Mouse (Mus musculus): ENCODE measurements around the gene Mgat2. TPM values are rescaled to one million over a fixed set of nuclear protein-coding genes. Genes with fewer than 3 reads are reported as not detected.
A peak's percentile ranks its signal among the peaks of the same experiment; 100 is the strongest.

Mgat2 gene
- polyA plus RNA-seq, 1 experiment from 2014 or later = 41.9 TPM

DNA sequence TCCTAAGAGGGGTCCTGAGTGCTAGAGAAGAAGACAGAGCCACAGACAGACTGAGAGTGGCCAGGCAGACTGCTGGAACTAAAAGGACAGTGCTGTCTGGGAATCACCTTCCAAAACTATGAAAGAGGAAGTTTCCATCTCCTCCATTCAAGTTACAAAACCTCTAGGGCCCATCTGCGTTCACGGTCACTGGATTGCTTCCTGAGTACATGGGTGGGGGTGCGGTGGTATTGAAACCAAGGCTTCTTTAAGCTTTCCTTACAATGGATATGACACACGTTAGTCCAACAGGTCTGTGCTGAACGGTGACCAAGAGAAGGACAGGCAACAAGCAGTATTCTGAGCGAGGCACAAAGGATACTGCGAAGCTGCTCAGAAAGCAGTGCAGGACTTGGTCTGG is 30.4 kb downstream of the Mgat2 start:
- Histone ChIP-seq H3K36me3 (ENCODE audit: control insufficient read depth, insufficient read depth, low read length) (peaks cover 15% of the 10 kb centered on the region), H3K9me3 (replicated peaks; ENCODE audit: control insufficient read depth, low read length) (no peaks in the 10 kb centered on the region), H3K9ac (ENCODE audit: low read length) (no peak overlapping the region), H3K4me3 (replicated peaks; ENCODE audit: low read length) (no peak overlapping the region), H3K27ac (ENCODE audit: low read length) (no peak overlapping the region), H3K27me3 (ENCODE audit: control insufficient read depth, insufficient read depth, low read length) (no peaks in the 10 kb centered on the region), H3K4me1 (ENCODE audit: control insufficient read depth, insufficient read depth, low read length) (no peaks in the 10 kb centered on the region), H3K4me2 (ENCODE audit: low read depth, low read length) (no peak overlapping the region)
- 95% methylated on average over 7 of the region's 7 CpGs for WGBS
- ATAC-seq (ENCODE audit: insufficient read depth, low FRiP score) = no peak

DNA sequence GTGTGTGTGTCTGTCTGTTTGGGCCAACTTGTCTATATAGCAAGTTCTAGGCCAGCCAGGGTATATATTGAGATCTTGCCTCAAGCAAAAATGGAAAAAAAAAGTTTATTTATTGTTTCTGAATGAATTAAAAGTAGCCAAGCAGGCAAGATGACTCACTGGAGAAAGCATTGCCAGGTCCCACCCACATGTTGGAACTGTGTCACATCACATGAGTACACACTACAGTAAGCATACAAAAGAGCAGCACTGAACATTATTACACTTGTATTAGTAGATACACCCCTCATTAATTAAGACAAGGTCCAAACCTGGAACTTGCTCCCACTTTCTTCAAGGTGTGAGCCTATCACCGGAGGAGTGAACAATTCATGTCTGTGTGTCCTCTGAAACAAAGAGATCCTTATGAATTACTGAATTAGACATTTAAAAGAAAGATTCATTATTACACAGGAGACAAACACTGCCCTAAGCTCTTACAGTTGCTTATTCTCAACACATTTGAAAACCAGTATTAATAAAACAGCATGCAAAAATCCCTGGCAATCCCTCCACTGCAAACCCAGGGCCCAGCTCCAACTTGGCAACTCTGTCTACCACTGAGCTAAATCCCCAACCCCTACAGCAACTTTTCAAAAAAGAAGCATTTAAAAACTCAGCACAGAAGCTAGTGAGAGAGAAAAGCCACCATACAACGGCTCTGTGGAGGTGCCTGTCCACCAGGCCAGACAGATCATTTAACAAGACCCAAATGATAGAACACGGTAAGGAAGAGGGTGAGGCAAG is 31.2 kb downstream of the Mgat2 start:
- Histone ChIP-seq H3K4me2 (ENCODE audit: low read depth, low read length) (no peak overlapping the region), H3K27ac (ENCODE audit: low read length) (no peak overlapping the region), H3K9ac (ENCODE audit: low read length) (no peak overlapping the region), H3K9me3 (replicated peaks; ENCODE audit: control insufficient read depth, low read length) (no peaks in the 10 kb centered on the region), H3K4me3 (replicated peaks; ENCODE audit: low read length) (no peak overlapping the region), H3K4me1 (ENCODE audit: control insufficient read depth, insufficient read depth, low read length) (no peaks in the 10 kb centered on the region), H3K36me3 (ENCODE audit: control insufficient read depth, insufficient read depth, low read length) (peaks cover 9% of the 10 kb centered on the region; the same call in 1 of the 2 replicates), H3K27me3 (ENCODE audit: control insufficient read depth, insufficient read depth, low read length) (no peaks in the 10 kb centered on the region)
- no peak for ATAC-seq (ENCODE audit: insufficient read depth, low FRiP score)
- WGBS = 75% methylated on average over 3 of the region's 3 CpGs

DNA sequence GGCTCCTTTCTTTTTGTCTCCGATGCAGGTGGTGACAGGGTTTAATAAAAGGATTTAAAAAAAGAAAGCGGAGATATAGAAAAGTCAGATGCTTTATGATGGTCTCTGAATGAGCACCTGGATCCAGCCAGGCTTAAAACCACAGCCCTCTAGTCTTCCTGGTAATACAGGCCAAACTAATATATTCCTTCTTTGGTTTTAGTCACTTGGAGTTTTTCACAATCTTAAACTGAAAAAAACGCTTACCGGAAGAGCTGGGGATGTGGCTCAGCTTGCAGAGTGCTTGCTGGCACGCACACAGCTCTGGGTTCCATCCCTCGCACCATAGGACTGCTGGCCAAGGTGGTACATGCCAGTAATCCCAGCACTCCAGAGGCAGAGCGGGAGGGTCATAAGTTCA is 32.6 kb downstream of the Mgat2 start:
- Histone ChIP-seq H3K9ac (ENCODE audit: low read length) (no peak overlapping the region), H3K27ac (ENCODE audit: low read length) (no peak overlapping the region), H3K4me1 (ENCODE audit: control insufficient read depth, insufficient read depth, low read length) (no peaks in the 10 kb centered on the region), H3K36me3 (ENCODE audit: control insufficient read depth, insufficient read depth, low read length) (peaks cover 14% of the 10 kb centered on the region; the same call in 1 of the 2 replicates), H3K4me3 (replicated peaks; ENCODE audit: low read length) (no peak overlapping the region), H3K9me3 (replicated peaks; ENCODE audit: control insufficient read depth, low read length) (no peaks in the 10 kb centered on the region), H3K4me2 (ENCODE audit: low read depth, low read length) (no peak overlapping the region), H3K27me3 (ENCODE audit: control insufficient read depth, insufficient read depth, low read length) (no peaks in the 10 kb centered on the region)
- WGBS = 92% methylated on average over 7 of the region's 7 CpGs
- no peak for ATAC-seq (ENCODE audit: insufficient read depth, low FRiP score)

DNA sequence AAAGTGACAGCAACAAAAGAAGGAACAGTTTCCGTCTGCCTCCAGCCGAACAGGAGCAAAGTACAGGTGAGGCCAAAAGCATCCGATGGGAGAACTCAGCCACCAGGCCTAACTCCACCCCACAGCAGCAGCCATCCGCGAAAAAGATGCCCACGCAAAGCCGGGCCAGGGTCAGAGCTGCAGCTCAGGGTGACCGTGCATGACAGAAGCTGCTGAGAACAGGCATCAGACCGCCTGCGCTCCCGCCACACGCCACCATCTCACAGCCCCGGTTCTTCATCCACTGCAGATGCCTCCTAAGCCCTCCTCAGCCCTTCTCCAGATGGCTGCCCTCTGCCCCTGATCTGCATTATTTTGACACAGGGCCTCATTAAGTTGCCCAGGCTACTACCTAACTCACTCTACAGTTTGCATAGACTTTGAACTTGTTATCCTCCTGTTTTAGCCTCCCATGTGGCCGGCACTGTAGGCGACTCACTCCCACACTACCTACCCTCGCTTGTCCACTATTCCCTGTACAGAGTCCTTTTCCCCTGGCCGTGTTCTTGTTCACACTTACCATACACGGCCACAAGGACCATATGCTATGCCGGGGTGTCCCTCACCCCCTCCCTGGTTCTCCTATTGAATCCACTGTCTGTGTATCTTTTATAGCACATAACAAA is 36.8 kb downstream of the Mgat2 start:
- 89% methylated on average over 19 of the region's 19 CpGs for WGBS
- H3K36me3 ChIP-seq (ENCODE audit: control insufficient read depth, insufficient read depth, low read length) = peaks cover 14% of the 10 kb centered on the region; the same call in 1 of the 2 replicates
- ATAC-seq (ENCODE audit: insufficient read depth, low FRiP score) = no peak

DNA sequence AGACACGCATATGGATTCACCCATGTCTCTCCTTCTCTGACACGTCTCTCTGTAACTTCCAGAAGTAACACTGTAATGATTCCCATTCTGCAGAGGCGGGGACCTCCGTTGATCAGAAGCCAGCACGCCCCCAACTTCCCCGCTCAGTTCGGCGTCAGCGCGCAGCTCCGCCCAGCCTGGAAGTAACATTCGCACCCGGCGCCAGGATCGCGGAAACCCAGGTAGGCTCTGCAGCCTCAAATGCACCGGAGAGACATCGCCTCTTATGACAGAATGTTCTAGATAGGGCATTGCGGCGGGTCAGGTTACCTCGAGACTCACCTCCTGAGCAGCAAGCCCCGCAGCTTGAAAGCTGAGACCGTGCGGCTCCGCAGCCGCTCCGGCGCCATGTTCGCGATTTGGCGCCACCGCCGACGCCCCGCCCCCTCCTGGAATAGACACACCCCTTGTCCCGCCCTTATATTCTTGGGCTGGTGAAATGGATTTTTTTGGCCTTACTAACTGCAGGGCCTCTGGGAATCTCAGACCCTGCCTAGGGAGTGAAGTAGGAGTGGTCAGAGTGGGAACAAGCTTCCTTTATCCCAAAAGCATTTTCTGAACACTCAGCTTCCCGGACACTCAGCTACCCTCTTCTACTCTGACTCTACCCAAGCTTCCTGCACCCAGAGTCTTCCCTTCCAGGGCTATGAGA is 44.0 kb downstream of the Mgat2 start, which contains the start of gene Pole2:
TSS of gene Pole2 (minus strand) at position 420 of the 691 bp plus-strand sequence.
- Histone ChIP-seq H3K27me3 (ENCODE audit: control insufficient read depth, insufficient read depth, low read length) (no peaks in the 10 kb centered on the region), H3K4me3 (replicated peaks; ENCODE audit: low read length) (peak within 1 kb of the TSS; percentile 57), H3K9me3 (replicated peaks; ENCODE audit: control insufficient read depth, low read length) (no peaks in the 10 kb centered on the region), H3K27ac (ENCODE audit: low read length) (peak within 1 kb of the TSS; percentile 91), H3K4me1 (ENCODE audit: control insufficient read depth, insufficient read depth, low read length) (peaks cover 9% of the 10 kb centered on the region; the same call in 1 of the 2 replicates), H3K36me3 (ENCODE audit: control insufficient read depth, insufficient read depth, low read length) (no peaks in the 10 kb centered on the region), H3K9ac (ENCODE audit: low read length) (peak within 1 kb of the TSS; percentile 68), H3K4me2 (ENCODE audit: low read depth, low read length) (peak within 1 kb of the TSS; percentile 62)
- ATAC-seq (ENCODE audit: insufficient read depth, low FRiP score) = peak; percentile 97
- WGBS = under 1% methylated on average over 37 of the region's 37 CpGs

More for the DNA sequence above, 36.8 kb downstream of the Mgat2 start:
- H3K27me3 ChIP-seq (ENCODE audit: control insufficient read depth, insufficient read depth, low read length) = no peaks in the 10 kb centered on the region
- H3K9me3 ChIP-seq (replicated peaks; ENCODE audit: control insufficient read depth, low read length) = no peaks in the 10 kb centered on the region
- H3K4me1 ChIP-seq (ENCODE audit: control insufficient read depth, insufficient read depth, low read length) = no peaks in the 10 kb centered on the region
- no peak overlapping the region for H3K4me2 ChIP-seq (ENCODE audit: low read depth, low read length)
- no peak overlapping the region for H3K9ac ChIP-seq (ENCODE audit: low read length)
- no peak overlapping the region for H3K4me3 ChIP-seq (replicated peaks; ENCODE audit: low read length)
- no peak overlapping the region for H3K27ac ChIP-seq (ENCODE audit: low read length)

DNA sequence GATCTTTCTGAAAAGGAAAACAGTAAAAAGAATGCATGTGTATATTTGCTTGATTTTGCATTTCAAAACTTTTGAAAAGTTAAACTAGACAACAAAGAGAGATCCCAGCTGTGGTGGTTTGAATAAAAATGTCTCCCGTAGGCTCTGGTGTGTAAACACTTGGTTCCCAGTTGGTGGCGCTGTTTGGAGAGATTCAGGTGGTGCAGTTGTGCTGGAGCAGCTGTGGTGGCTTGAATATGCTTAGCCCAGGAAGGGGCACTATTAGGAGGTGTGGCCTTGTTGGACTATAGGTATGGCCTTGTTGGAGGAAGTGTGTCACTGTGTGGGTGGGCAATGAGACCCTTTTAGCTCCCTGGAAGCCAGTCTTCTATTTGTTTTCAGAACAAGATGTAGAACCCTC is 45.3 kb downstream of the Mgat2 start:
- H3K27me3 ChIP-seq (ENCODE audit: control insufficient read depth, insufficient read depth, low read length) = no peaks in the 10 kb centered on the region
- no peak overlapping the region for H3K27ac ChIP-seq (ENCODE audit: low read length)
- H3K36me3 ChIP-seq (ENCODE audit: control insufficient read depth, insufficient read depth, low read length) = no peaks in the 10 kb centered on the region
- H3K9me3 ChIP-seq (replicated peaks; ENCODE audit: control insufficient read depth, low read length) = no peaks in the 10 kb centered on the region
- no peak overlapping the region for H3K9ac ChIP-seq (ENCODE audit: low read length)
- 65% methylated on average over 2 of the region's 2 CpGs for WGBS
- H3K4me1 ChIP-seq (ENCODE audit: control insufficient read depth, insufficient read depth, low read length) = peaks cover 9% of the 10 kb centered on the region; the same call in 1 of the 2 replicates
- no peak overlapping the region for H3K4me2 ChIP-seq (ENCODE audit: low read depth, low read length)
- no peak for ATAC-seq (ENCODE audit: insufficient read depth, low FRiP score)
- no peak overlapping the region for H3K4me3 ChIP-seq (replicated peaks; ENCODE audit: low read length)

DNA sequence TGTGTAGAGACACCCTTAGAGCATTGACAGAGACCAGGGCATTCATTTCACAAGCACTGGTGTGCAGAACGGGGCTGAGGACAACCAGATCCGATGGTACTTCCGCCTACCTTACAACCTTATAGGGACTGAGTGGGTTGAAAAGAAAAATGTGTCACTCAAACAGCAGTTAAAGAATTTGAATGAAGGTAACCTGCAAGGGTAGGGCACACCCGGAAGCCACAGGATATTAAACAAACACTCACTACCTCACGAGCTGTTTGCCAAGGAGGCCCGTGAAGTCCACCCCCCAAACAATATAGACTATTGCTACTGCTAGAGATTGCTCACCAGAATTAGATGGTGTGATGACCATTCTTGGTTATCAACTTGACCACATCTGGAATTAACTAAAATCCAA is 51.8 kb downstream of the Mgat2 start:
- Histone ChIP-seq H3K9me3 (replicated peaks; ENCODE audit: control insufficient read depth, low read length) (no peaks in the 10 kb centered on the region), H3K4me1 (ENCODE audit: control insufficient read depth, insufficient read depth, low read length) (no peaks in the 10 kb centered on the region), H3K27me3 (ENCODE audit: control insufficient read depth, insufficient read depth, low read length) (no peaks in the 10 kb centered on the region), H3K4me2 (ENCODE audit: low read depth, low read length) (no peak overlapping the region), H3K36me3 (ENCODE audit: control insufficient read depth, insufficient read depth, low read length) (no peaks in the 10 kb centered on the region), H3K27ac (ENCODE audit: low read length) (peak overlapping the region; percentile 14; the same call in 1 of the 2 replicates), H3K9ac (ENCODE audit: low read length) (no peak overlapping the region), H3K4me3 (replicated peaks; ENCODE audit: low read length) (no peak overlapping the region)
- 73% methylated on average over 6 of the region's 6 CpGs for WGBS
- peak; percentile 56; the same call in 1 of the 2 replicates for ATAC-seq (ENCODE audit: insufficient read depth, low FRiP score)

Measured in stomach, embryonic 16.5 days (tissue).